Mouse (Mus musculus): ENCODE data around the gene Rab29.

DNA sequence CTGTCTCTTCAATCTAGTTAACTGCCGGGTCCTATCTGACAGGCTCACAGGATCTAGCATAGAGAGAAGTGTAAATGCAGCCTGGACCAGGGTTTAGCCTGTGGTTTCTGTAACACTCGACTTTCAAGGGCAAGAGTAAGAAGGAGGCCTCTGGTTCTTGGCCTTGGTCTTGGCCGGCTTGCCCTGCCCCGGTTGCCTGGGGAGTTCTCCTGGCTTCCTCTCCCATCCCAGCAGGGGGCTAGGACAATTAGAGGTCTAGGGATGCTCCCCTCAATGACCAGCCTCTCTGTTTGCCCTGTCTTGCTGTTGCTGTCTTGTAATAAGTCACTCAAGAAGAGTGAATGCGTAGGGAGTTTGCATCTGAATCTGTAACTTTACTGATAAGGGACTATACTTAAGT lies 37.7 kb upstream of the Rab29 start:
- no peak for TF ChIP-seq MYOD1 (IDR thresholded peaks at IDR 0.05; ENCODE audit: control insufficient read depth in 1 of 3, insufficient read length in 2 of 3, low read depth in 2 of 3)
- no peak for TF ChIP-seq MAX (IDR thresholded peaks at IDR 0.05; ENCODE audit: low read depth)
- no peak for TF ChIP-seq E2F4 (IDR thresholded peaks at IDR 0.05; ENCODE audit: insufficient read depth)
- no peak for TF ChIP-seq POLR2A (IDR thresholded peaks at IDR 0.05; ENCODE audit: insufficient read length, low read depth)
- TF ChIP-seq USF1 (IDR thresholded peaks at IDR 0.05; ENCODE audit: low read depth), result no peak
- no peak for TF ChIP-seq POLR2AphosphoS2 (IDR thresholded peaks at IDR 0.05; ENCODE audit: insufficient read length, low read depth)
- TF ChIP-seq SRF (IDR thresholded peaks at IDR 0.05; ENCODE audit: control insufficient read depth, insufficient read length, low read depth), result no peak
- TF ChIP-seq TCF12 (IDR thresholded peaks at IDR 0.05; ENCODE audit: insufficient read depth, poor library complexity, severe bottlenecking), result no peak
- TF ChIP-seq MYOG (IDR thresholded peaks at IDR 0.05; ENCODE audit: control insufficient read depth in 1 of 3, insufficient read depth in 1 of 3, insufficient read length in 2 of 3, low read depth in 2 of 3), result no peak
- TF ChIP-seq TCF3 (IDR thresholded peaks at IDR 0.05; ENCODE audit: insufficient read length, low read depth), result no peak

Measured in myocyte (in vitro differentiated cells).